Mouse (Mus musculus) ES-Bruce4 (cell line): ENCODE data around the gene Bspry. TPM values are rescaled to one million over a fixed set of nuclear protein-coding genes. Genes with fewer than 3 reads are reported as not detected.

ENCODE experiments used
- H3K27ac ChIP-seq: 2 replicates; pipeline ENCODE4 v1.5.1; 2012; ENCODE audit warnings: low read length, inconsistent platforms; ENCODE audit not compliant: insufficient read depth
- H3K27me3 ChIP-seq: 2 replicates; pipeline ENCODE4 v1.6.1; 2012; ENCODE audit warnings: mild to moderate bottlenecking, low read length, inconsistent platforms; ENCODE audit not compliant: control insufficient read depth, poor library complexity, insufficient read depth, severe bottlenecking
- H3K36me3 ChIP-seq: 2 replicates; pipeline ENCODE4 v1.6.1; 2012; ENCODE audit warnings: inconsistent platforms, mild to moderate bottlenecking, low read length, moderate library complexity; ENCODE audit not compliant: control insufficient read depth, poor library complexity, insufficient read depth, severe bottlenecking
- H3K4me1 ChIP-seq: one replicate; pipeline ENCODE4 v1.8.1; 2011; ENCODE audit warnings: low read length; ENCODE audit not compliant: control insufficient read depth, insufficient read depth
- H3K4me3 ChIP-seq: 2 replicates; pipeline ENCODE4 v1.5.1; 2011; ENCODE audit warnings: low read depth, mild to moderate bottlenecking, low read length
- H3K9ac ChIP-seq: 2 replicates; pipeline ENCODE4 v1.6.1; 2012; ENCODE audit warnings: low read depth, mild to moderate bottlenecking, inconsistent platforms; ENCODE audit not compliant: poor library complexity, severe bottlenecking
- H3K9me3 ChIP-seq: replicated peaks from 2 replicates; pipeline ENCODE4 v1.6.1; 2012; ENCODE audit warnings: mild to moderate bottlenecking, low read length, inconsistent platforms; ENCODE audit not compliant: control insufficient read depth, poor library complexity, insufficient read depth, severe bottlenecking
- CTCF ChIP-seq: IDR thresholded peaks from one replicate; pipeline ENCODE4 v1.8.1; 2011; ENCODE audit warnings: low read depth, low read length
- EP300 ChIP-seq: IDR thresholded peaks from 2 replicates; pipeline ENCODE4 v1.6.1; 2011; ENCODE audit warnings: low read depth, low read length; ENCODE audit not compliant: insufficient read depth
- POLR2A ChIP-seq: IDR thresholded peaks from one replicate; pipeline ENCODE4 v1.8.1; 2011; ENCODE audit warnings: low read length; ENCODE audit not compliant: insufficient read depth
- polyA plus RNA-seq: library from polyadenylated mRNA; stranded (reverse); fragments of >200 nt; gene quantifications from 2 replicates; pipeline ENCODE4 v1.2.4, GENCODE M21; 2011; ENCODE audit warnings: low read depth; ENCODE audit not compliant: missing spikeins, insufficient read depth, insufficient read length

The Bspry gene
- polyA plus RNA-seq, 1 experiment: 18.5 TPM

DNA sequence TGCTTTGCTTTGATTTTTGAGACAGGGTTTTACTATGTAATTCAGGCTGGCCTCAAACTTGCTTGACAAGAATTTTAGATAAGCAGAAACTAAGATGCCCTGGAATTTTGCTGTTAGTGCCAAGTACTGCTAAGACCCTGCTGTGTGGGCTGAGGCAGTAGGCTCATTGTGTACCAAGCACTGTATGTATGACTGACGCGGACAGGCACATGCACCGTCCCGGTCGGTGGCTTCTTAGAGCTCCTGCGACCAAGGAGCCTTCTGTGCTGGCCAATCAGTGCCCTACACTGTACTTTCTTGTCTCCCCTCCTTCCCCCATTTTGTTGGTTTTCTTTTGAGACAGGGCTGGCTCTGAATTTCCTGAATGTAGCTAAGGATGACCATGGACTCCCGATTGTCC, 35.1 kb downstream of the Bspry start:
- Histone ChIP-seq H3K27ac (no peak overlapping the region), H3K9ac (no peak overlapping the region), H3K27me3 (no peaks in the 10 kb centered on the region), H3K36me3 (peaks cover 6% of the 10 kb centered on the region), H3K4me3 (no peak overlapping the region), H3K9me3 (no peaks in the 10 kb centered on the region), H3K4me1 (no peaks in the 10 kb centered on the region)
- TF ChIP-seq POLR2A (no peak), CTCF (no peak), EP300 (no peak)

DNA sequence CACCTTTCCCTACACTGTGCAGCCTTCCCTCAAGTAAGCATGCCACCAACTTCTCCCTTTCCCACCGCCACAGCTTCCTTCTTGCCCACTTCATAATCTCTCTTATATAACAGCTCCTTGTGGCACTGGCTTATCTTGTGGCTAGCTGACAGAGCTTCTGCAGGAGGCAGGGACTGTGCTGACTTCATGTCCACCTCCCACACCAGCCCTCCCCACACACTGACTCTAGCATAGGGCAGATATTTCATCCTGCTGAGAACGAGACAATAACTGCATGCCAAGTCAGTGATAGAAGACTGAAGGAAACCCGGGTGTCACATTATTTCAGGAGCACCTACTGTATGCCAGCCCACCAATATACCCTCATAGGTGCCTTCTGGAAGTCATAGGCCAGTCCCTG, 35.6 kb downstream of the Bspry start:
- peaks cover 4% of the 10 kb centered on the region for H3K36me3 ChIP-seq
- no peaks in the 10 kb centered on the region for H3K4me1 ChIP-seq
- H3K9ac ChIP-seq: no peak overlapping the region
- H3K27ac ChIP-seq: no peak overlapping the region
- no peaks in the 10 kb centered on the region for H3K27me3 ChIP-seq
- H3K4me3 ChIP-seq: no peak overlapping the region
- no peak for TF ChIP-seq CTCF
- TF ChIP-seq EP300: no peak
- TF ChIP-seq POLR2A: no peak
- no peaks in the 10 kb centered on the region for H3K9me3 ChIP-seq

DNA sequence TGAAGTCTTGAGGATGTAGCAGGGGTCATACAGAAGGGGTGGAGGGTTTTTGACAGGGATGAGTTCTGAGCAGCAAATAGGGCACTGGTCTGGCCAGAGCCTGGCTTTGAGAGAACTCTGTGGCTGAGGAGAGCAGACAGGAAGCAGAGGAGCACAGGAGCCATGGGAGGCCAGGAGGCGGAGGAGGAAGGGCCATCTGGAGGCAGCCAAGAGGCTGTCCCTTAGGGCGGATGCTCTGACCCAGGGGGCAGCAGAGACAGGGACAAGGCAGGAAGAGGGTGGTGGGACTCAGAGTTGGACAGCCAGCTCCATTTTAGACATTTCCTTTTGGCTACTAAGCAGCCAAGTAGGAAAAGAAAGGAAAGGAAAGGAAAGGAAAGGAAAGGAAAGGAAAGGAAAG, 36.2 kb downstream of the Bspry start:
- Histone ChIP-seq H3K27me3 (no peaks in the 10 kb centered on the region), H3K9me3 (no peaks in the 10 kb centered on the region), H3K36me3 (peaks cover 2% of the 10 kb centered on the region; the same call in 1 of the 2 replicates), H3K4me1 (no peaks in the 10 kb centered on the region), H3K9ac (no peak overlapping the region), H3K27ac (no peak overlapping the region), H3K4me3 (no peak overlapping the region)
- TF ChIP-seq EP300 (no peak), CTCF (no peak), POLR2A (no peak)

DNA sequence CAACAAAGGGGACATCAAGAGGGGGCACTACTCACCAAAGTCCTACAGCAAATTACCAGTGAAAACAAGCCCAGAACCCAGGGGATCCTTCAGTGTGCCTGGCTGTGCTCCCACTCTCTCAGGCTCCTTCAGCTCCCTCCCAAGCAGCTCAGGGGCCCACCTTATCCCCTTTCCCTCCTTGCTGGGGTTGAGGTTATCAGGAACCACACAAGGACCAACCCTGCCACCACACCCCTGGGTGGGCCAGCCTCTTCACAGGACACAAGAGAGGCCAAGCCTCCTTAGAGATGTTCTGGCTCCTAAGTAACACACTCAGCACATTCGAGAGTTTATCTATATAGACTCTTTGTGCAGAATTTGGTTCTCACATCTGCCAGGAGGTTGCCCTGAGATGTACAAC, 36.7 kb downstream of the Bspry start:
- Histone ChIP-seq H3K9me3 (no peaks in the 10 kb centered on the region), H3K27ac (no peak overlapping the region), H3K4me1 (no peaks in the 10 kb centered on the region), H3K36me3 (peaks cover 2% of the 10 kb centered on the region; the same call in 1 of the 2 replicates), H3K27me3 (no peaks in the 10 kb centered on the region), H3K9ac (no peak overlapping the region), H3K4me3 (no peak overlapping the region)
- TF ChIP-seq EP300 (no peak), POLR2A (no peak), CTCF (no peak)

DNA sequence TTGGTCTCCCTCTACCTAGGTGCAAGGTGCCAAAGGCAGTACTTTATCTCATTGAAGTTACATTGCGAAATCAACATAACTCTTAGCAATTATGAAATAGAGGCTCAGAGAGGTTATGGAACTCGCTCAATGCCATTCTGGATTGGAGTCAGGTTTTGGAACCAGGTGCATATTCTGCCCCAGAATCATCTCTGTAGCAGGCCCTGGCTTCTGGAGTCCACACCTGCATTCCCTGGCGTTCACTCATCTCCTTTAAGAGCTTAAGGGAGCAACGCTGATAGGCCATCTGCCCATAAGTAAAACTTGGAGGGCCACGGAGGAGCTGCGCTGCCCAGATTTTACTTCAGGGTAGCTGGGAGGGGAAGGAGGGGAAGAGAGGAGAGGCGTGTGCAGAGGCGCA, 37.2 kb downstream of the Bspry start:
- no peak overlapping the region for H3K9ac ChIP-seq
- no peak overlapping the region for H3K27ac ChIP-seq
- no peaks in the 10 kb centered on the region for H3K4me1 ChIP-seq
- no peak overlapping the region for H3K4me3 ChIP-seq
- no peaks in the 10 kb centered on the region for H3K27me3 ChIP-seq
- H3K9me3 ChIP-seq: no peaks in the 10 kb centered on the region
- no peak for TF ChIP-seq EP300
- TF ChIP-seq CTCF: no peak
- TF ChIP-seq POLR2A: no peak
- H3K36me3 ChIP-seq: peaks cover 2% of the 10 kb centered on the region; the same call in 1 of the 2 replicates

DNA sequence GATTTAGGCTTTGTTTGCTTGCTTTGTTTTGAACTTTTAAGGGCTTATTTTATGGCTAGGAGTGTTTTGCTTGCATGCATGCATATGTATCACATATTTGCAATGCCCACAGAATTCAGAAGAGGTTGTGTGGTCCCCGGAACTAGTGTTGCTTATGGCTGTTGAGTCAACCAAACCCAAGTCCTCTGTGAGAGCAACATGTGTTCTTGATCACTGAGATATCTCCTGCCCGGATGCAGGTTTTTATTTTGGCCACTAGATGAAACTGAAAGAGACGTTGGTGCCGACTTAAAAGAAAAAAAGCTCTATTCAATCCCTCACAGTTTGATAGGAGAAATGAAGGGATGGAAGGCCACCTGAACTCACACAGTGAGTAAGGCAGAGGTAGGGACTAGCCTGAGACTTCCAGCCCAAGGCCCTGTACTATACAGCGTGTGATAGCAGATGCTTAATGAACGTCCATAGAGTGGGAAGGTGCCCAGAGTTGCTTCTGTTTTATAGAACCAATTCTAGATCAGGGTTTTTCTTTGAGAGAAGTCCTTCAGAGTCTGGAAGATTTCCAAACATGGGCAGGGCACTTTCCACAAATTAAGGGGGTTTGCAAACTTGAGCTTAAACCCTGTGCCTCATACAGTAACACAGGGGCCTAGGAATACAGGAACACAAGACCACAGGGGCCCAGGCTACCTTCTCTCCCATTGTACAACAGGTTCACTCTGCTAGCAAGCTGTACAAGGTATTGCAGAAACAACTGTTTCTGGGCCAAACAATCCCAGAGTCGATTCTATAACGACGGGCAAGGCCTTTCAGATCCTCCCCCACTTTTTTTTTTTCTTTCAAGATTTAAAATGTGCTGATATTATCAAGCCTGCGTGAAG, 37.9 kb downstream of the Bspry start:
- no peaks in the 10 kb centered on the region for H3K27me3 ChIP-seq
- no peaks in the 10 kb centered on the region for H3K36me3 ChIP-seq
- H3K27ac ChIP-seq: no peak overlapping the region
- no peak overlapping the region for H3K9ac ChIP-seq
- TF ChIP-seq POLR2A (no peak), CTCF (no peak), EP300 (no peak)
- H3K4me3 ChIP-seq: no peak overlapping the region
- no peaks in the 10 kb centered on the region for H3K9me3 ChIP-seq
- H3K4me1 ChIP-seq: no peaks in the 10 kb centered on the region
